Mouse (Mus musculus): Measurements from ENCODE around the gene Arhgef3. TPM values are rescaled to one million over a fixed set of nuclear protein-coding genes. Genes with fewer than 3 reads are reported as not detected.

The Arhgef3 gene
- polyA plus RNA-seq, 1 experiment from 2014 or later: 19.9 TPM

- Histone ChIP-seq H3K9ac (no peak overlapping the region), H3K4me3 (no peak overlapping the region), H3K9me3 (no peaks in the 10 kb centered on the region), H3K36me3 (no peaks in the 10 kb centered on the region), H3K27ac (no peak overlapping the region), H3K4me2 (no peak overlapping the region), H3K4me1 (no peaks in the 10 kb centered on the region), H3K27me3 (no peaks in the 10 kb centered on the region)
- WGBS: 73% methylated on average over 4 of the region's 4 CpGs
- no peak for ATAC-seq (ENCODE audit: insufficient number of reproducible peaks, low FRiP score, low TSS enrichment, low read depth)
Observed at GRCm38 (mm10) chr14:27310559-27311242, 196.0 kb downstream of the Arhgef3 start.

- H3K4me3 ChIP-seq: no peak overlapping the region
Observed at GRCm38 (mm10) chr14:27312380-27312779, 197.7 kb downstream of the Arhgef3 start.

GRCm38 (mm10) chr14:27315737-27316136 lies 201.0 kb downstream of the Arhgef3 start:
- no peaks in the 10 kb centered on the region for H3K36me3 ChIP-seq
- H3K27ac ChIP-seq: no peak overlapping the region
- 72% methylated on average over 6 of the region's 6 CpGs for WGBS
- no peak overlapping the region for H3K4me3 ChIP-seq
- H3K27me3 ChIP-seq: no peaks in the 10 kb centered on the region
- H3K4me2 ChIP-seq: no peak overlapping the region
- 0 out of 2 replicates have a peak, but pooled peaks cover 3% of the 10 kb centered on the region for H3K4me1 ChIP-seq
- ATAC-seq (ENCODE audit: insufficient number of reproducible peaks, low FRiP score, low TSS enrichment, low read depth): no peak
- no peaks in the 10 kb centered on the region for H3K9me3 ChIP-seq
- no peak overlapping the region for H3K9ac ChIP-seq

More at GRCm38 (mm10) chr14:27312380-27312779, 197.7 kb downstream of the Arhgef3 start:
- no peaks in the 10 kb centered on the region for H3K36me3 ChIP-seq
- no peaks in the 10 kb centered on the region for H3K9me3 ChIP-seq
- H3K9ac ChIP-seq: no peak overlapping the region
- H3K4me2 ChIP-seq: no peak overlapping the region
- H3K27me3 ChIP-seq: no peaks in the 10 kb centered on the region
- ATAC-seq (ENCODE audit: insufficient number of reproducible peaks, low FRiP score, low TSS enrichment, low read depth): no peak
- WGBS: 71% methylated on average over 1 of the region's 1 CpGs
- H3K4me1 ChIP-seq: 0 out of 2 replicates have a peak, but pooled peaks cover 3% of the 10 kb centered on the region
- no peak overlapping the region for H3K27ac ChIP-seq

GRCm38 (mm10) chr14:27317146-27317545 lies 202.4 kb downstream of the Arhgef3 start:
- Histone ChIP-seq H3K27me3 (no peaks in the 10 kb centered on the region), H3K9ac (no peak overlapping the region), H3K4me2 (no peak overlapping the region), H3K27ac (no peak overlapping the region), H3K4me3 (no peak overlapping the region), H3K9me3 (no peaks in the 10 kb centered on the region), H3K4me1 (0 out of 2 replicates have a peak, but pooled peaks cover 3% of the 10 kb centered on the region), H3K36me3 (no peaks in the 10 kb centered on the region)
- no peak for ATAC-seq (ENCODE audit: insufficient number of reproducible peaks, low FRiP score, low TSS enrichment, low read depth)
- 56% methylated on average over 8 of the region's 8 CpGs for WGBS

GRCm38 (mm10) chr14:27319386-27319785 lies 204.7 kb downstream of the Arhgef3 start:
- Histone ChIP-seq H3K4me1 (peaks cover 4% of the 10 kb centered on the region), H3K4me3 (no peak overlapping the region), H3K36me3 (no peaks in the 10 kb centered on the region), H3K9me3 (no peaks in the 10 kb centered on the region), H3K4me2 (no peak overlapping the region), H3K27ac (no peak overlapping the region), H3K9ac (no peak overlapping the region), H3K27me3 (no peaks in the 10 kb centered on the region)
- 56% methylated on average over 7 of the region's 7 CpGs for WGBS
- ATAC-seq (ENCODE audit: insufficient number of reproducible peaks, low FRiP score, low TSS enrichment, low read depth): no peak

- no peaks in the 10 kb centered on the region for H3K27me3 ChIP-seq
- no peak for ATAC-seq (ENCODE audit: insufficient number of reproducible peaks, low FRiP score, low TSS enrichment, low read depth)
- peaks cover 19% of the 10 kb centered on the region for H3K4me1 ChIP-seq
- no peaks in the 10 kb centered on the region for H3K36me3 ChIP-seq
- no peak overlapping the region for H3K4me3 ChIP-seq
- H3K9ac ChIP-seq: no peak overlapping the region
- H3K9me3 ChIP-seq: no peaks in the 10 kb centered on the region
- no peak overlapping the region for H3K27ac ChIP-seq
- no peak overlapping the region for H3K4me2 ChIP-seq
- WGBS: 88% methylated on average over 4 of the region's 4 CpGs
Observed at GRCm38 (mm10) chr14:27322041-27322440, 207.3 kb downstream of the Arhgef3 start.

GRCm38 (mm10) chr14:27324689-27325088 lies 210.0 kb downstream of the Arhgef3 start:
- Histone ChIP-seq H3K9ac (no peak overlapping the region), H3K27me3 (no peaks in the 10 kb centered on the region), H3K36me3 (no peaks in the 10 kb centered on the region), H3K9me3 (no peaks in the 10 kb centered on the region), H3K27ac (peak overlapping the region; percentile 57), H3K4me1 (peaks cover 27% of the 10 kb centered on the region), H3K4me2 (no peak overlapping the region), H3K4me3 (no peak overlapping the region)
- no peak for ATAC-seq (ENCODE audit: insufficient number of reproducible peaks, low FRiP score, low TSS enrichment, low read depth)
- 35% methylated on average over 7 of the region's 7 CpGs for WGBS

- no peak overlapping the region for H3K9ac ChIP-seq
- peaks cover 27% of the 10 kb centered on the region for H3K4me1 ChIP-seq
- WGBS: 29% methylated on average over 6 of the region's 6 CpGs
- H3K36me3 ChIP-seq: no peaks in the 10 kb centered on the region
- peak; percentile 62; the same call in 1 of the 2 replicates for ATAC-seq (ENCODE audit: insufficient number of reproducible peaks, low FRiP score, low TSS enrichment, low read depth)
- H3K4me2 ChIP-seq: no peak overlapping the region
- H3K27me3 ChIP-seq: no peaks in the 10 kb centered on the region
- H3K9me3 ChIP-seq: no peaks in the 10 kb centered on the region
- no peak overlapping the region for H3K4me3 ChIP-seq
- H3K27ac ChIP-seq: peak overlapping the region; percentile 65
Observed at GRCm38 (mm10) chr14:27325537-27325936, 210.8 kb downstream of the Arhgef3 start.

- no peak overlapping the region for H3K4me2 ChIP-seq
- peak overlapping the region; percentile 33; the same call in 1 of the 2 replicates for H3K27ac ChIP-seq
- H3K36me3 ChIP-seq: no peaks in the 10 kb centered on the region
- no peaks in the 10 kb centered on the region for H3K9me3 ChIP-seq
- peaks cover 40% of the 10 kb centered on the region for H3K4me1 ChIP-seq
- ATAC-seq (ENCODE audit: insufficient number of reproducible peaks, low FRiP score, low TSS enrichment, low read depth): no peak
- H3K4me3 ChIP-seq: no peak overlapping the region
- no peak overlapping the region for H3K9ac ChIP-seq
- WGBS: 41% methylated on average over 3 of the region's 3 CpGs
- H3K27me3 ChIP-seq: no peaks in the 10 kb centered on the region
Observed at GRCm38 (mm10) chr14:27327862-27328261, 213.2 kb downstream of the Arhgef3 start.

GRCm38 (mm10) chr14:27328952-27329351 lies 214.3 kb downstream of the Arhgef3 start:
- H3K9me3 ChIP-seq: no peaks in the 10 kb centered on the region
- H3K4me1 ChIP-seq: peaks cover 47% of the 10 kb centered on the region
- no peak for ATAC-seq (ENCODE audit: insufficient number of reproducible peaks, low FRiP score, low TSS enrichment, low read depth)
- H3K4me3 ChIP-seq: no peak overlapping the region
- H3K27ac ChIP-seq: no peak overlapping the region
- WGBS: 80% methylated on average over 3 of the region's 3 CpGs
- no peaks in the 10 kb centered on the region for H3K27me3 ChIP-seq
- no peak overlapping the region for H3K9ac ChIP-seq
- H3K4me2 ChIP-seq: no peak overlapping the region
- H3K36me3 ChIP-seq: no peaks in the 10 kb centered on the region

GRCm38 (mm10) chr14:27331490-27332035 lies 216.9 kb downstream of the Arhgef3 start:
- peaks cover 46% of the 10 kb centered on the region for H3K4me1 ChIP-seq
- H3K27me3 ChIP-seq: no peaks in the 10 kb centered on the region
- no peak overlapping the region for H3K4me3 ChIP-seq
- no peak for ATAC-seq (ENCODE audit: insufficient number of reproducible peaks, low FRiP score, low TSS enrichment, low read depth)
- H3K4me2 ChIP-seq: no peak overlapping the region
- H3K9me3 ChIP-seq: no peaks in the 10 kb centered on the region
- H3K27ac ChIP-seq: 0 out of 2 replicates have a peak overlapping the region, but pooled peaks have one; percentile 82
- no peaks in the 10 kb centered on the region for H3K36me3 ChIP-seq
- no peak overlapping the region for H3K9ac ChIP-seq
- 59% methylated on average over 10 of the region's 10 CpGs for WGBS

GRCm38 (mm10) chr14:27332359-27332987 lies 217.8 kb downstream of the Arhgef3 start:
- Histone ChIP-seq H3K27ac (peak overlapping the region; percentile 82), H3K4me2 (no peak overlapping the region), H3K36me3 (no peaks in the 10 kb centered on the region), H3K9me3 (no peaks in the 10 kb centered on the region), H3K27me3 (no peaks in the 10 kb centered on the region), H3K9ac (no peak overlapping the region), H3K4me1 (peaks cover 54% of the 10 kb centered on the region), H3K4me3 (no peak overlapping the region)
- ATAC-seq (ENCODE audit: insufficient number of reproducible peaks, low FRiP score, low TSS enrichment, low read depth): peak; percentile 74; the same call in 1 of the 2 replicates
- 29% methylated on average over 4 of the region's 4 CpGs for WGBS

Data from limb, embryonic 15.5 days (tissue).